Mouse (Mus musculus) intestine, embryonic 14.5 days (tissue): ENCODE data around the gene Upp1. TPM values are rescaled to one million over a fixed set of nuclear protein-coding genes. Genes with fewer than 3 reads are reported as not detected.

Experiments used
- ATAC-seq: fragments of 200-750 bp; cut with Nextera tagmentation; replicated peaks from 2 replicates; pipeline ENCODE4 v1.8.0; 2017; ENCODE audit warnings: low read depth, moderate number of reproducible peaks, moderate TSS enrichment, moderate library complexity; ENCODE audit not compliant: low FRiP score, low TSS enrichment
- DNase-seq: peaks from one replicate; pipeline ENCODE4 v3.0.0-alpha.2; 2018; ENCODE audit warnings: low spot score
- H3K27ac ChIP-seq: fragments of 300-500 bp; sonication (generic); 2 replicates; pipeline ENCODE4 v1.5.1; 2014; ENCODE audit warnings: low read depth, mild to moderate bottlenecking, control low read depth
- H3K27me3 ChIP-seq: fragments of 300-500 bp; sonication (generic); replicated peaks from 2 replicates; pipeline ENCODE4 v1.6.1; 2014; ENCODE audit warnings: low read length, control low read depth; ENCODE audit not compliant: control insufficient read depth, insufficient read depth
- H3K36me3 ChIP-seq: fragments of 300-500 bp; sonication (generic); 2 replicates; pipeline ENCODE4 v1.6.1; 2014; ENCODE audit warnings: low read length, control low read depth; ENCODE audit not compliant: control insufficient read depth, insufficient read depth
- H3K4me1 ChIP-seq: fragments of 300-500 bp; sonication (generic); replicated peaks from 2 replicates; pipeline ENCODE4 v1.6.1; 2014; ENCODE audit warnings: low read length, control low read depth, mixed read lengths; ENCODE audit not compliant: control insufficient read depth, insufficient read depth
- H3K4me2 ChIP-seq: fragments of 300-500 bp; sonication (generic); 2 replicates; pipeline ENCODE4 v1.6.1; 2014; ENCODE audit warnings: low read length
- H3K4me3 ChIP-seq: fragments of 300-500 bp; sonication (generic); 2 replicates; pipeline ENCODE4 v1.5.1; 2014; ENCODE audit warnings: low read depth, low read length, control low read depth, mixed read lengths
- H3K9ac ChIP-seq: fragments of 300-500 bp; sonication (generic); 2 replicates; pipeline ENCODE4 v1.6.1; 2014; ENCODE audit warnings: mild to moderate bottlenecking, low read length
- H3K9me3 ChIP-seq: fragments of 300-500 bp; sonication (generic); 2 replicates; pipeline ENCODE4 v1.6.1; 2016; ENCODE audit warnings: low read length, control low read depth; ENCODE audit not compliant: control insufficient read depth
- WGBS: fragments of 180-500 bp; shearing (Covaris S2); extraction: QIAGEN DNeasy Blood & Tissue Kit; methylation state at CpG from one replicate; pipeline ENCODE4 v1.1.7; 2014; 5-methylcytosine and 5-hydroxymethylcytosine counted together
- polyA plus RNA-seq: library from polyadenylated mRNA; unstranded; fragments of >200 nt; fragmentation: Nextera tagmentation; extraction: Ambion mirVana; gene quantifications from 2 replicates; pipeline ENCODE4 v1.2.1, GENCODE M21; 2014

The Upp1 gene
- polyA plus RNA-seq, 1 experiment from 2014 or later, result 6.7 TPM

GRCm38 (mm10) chr11:9119231-9120020, 1.5 kb downstream of the Upp1 start:
- ATAC-seq (no peak), DNase-seq (peak; percentile 59)
- Histone ChIP-seq H3K4me2 (peak overlapping the region; percentile 62), H3K27me3 (peaks cover 60% of the 10 kb centered on the region), H3K4me3 (peak overlapping the region; percentile 21), H3K4me1 (peaks cover 11% of the 10 kb centered on the region), H3K9me3 (no peaks in the 10 kb centered on the region), H3K9ac (no peak overlapping the region), H3K36me3 (no peaks in the 10 kb centered on the region), H3K27ac (no peak overlapping the region)
- 13% methylated on average over 22 of the region's 22 CpGs for WGBS

- Histone ChIP-seq H3K36me3 (no peaks in the 10 kb centered on the region), H3K4me2 (no peak overlapping the region), H3K4me3 (no peak overlapping the region), H3K27me3 (peaks cover 36% of the 10 kb centered on the region), H3K9ac (no peak overlapping the region), H3K4me1 (peaks cover 8% of the 10 kb centered on the region), H3K27ac (no peak overlapping the region), H3K9me3 (no peaks in the 10 kb centered on the region)
- WGBS, result 75% methylated on average over 4 of the region's 4 CpGs
- no peak for DNase-seq
- ATAC-seq, result no peak
These were observed 4.4 kb downstream of the Upp1 start for GRCm38 (mm10) chr11:9122315-9122714.

- Histone ChIP-seq H3K4me2 (no peak overlapping the region), H3K4me3 (no peak overlapping the region), H3K4me1 (no peaks in the 10 kb centered on the region), H3K27me3 (no peaks in the 10 kb centered on the region), H3K36me3 (no peaks in the 10 kb centered on the region), H3K9me3 (no peaks in the 10 kb centered on the region), H3K9ac (no peak overlapping the region), H3K27ac (no peak overlapping the region)
- no peak for DNase-seq
- no peak for ATAC-seq
- 69% methylated on average over 5 of the region's 5 CpGs for WGBS
These were observed 8.6 kb downstream of the Upp1 start for GRCm38 (mm10) chr11:9126373-9127107.

- 45% methylated on average over 2 of the region's 2 CpGs for WGBS
- ATAC-seq (no peak), DNase-seq (no peak)
- Histone ChIP-seq H3K27me3 (no peaks in the 10 kb centered on the region), H3K4me1 (no peaks in the 10 kb centered on the region), H3K4me3 (no peak overlapping the region), H3K36me3 (no peaks in the 10 kb centered on the region), H3K9me3 (no peaks in the 10 kb centered on the region), H3K4me2 (no peak overlapping the region), H3K9ac (no peak overlapping the region), H3K27ac (no peak overlapping the region)
These were observed 10.2 kb downstream of the Upp1 start for GRCm38 (mm10) chr11:9128110-9128509.

GRCm38 (mm10) chr11:9129528-9129927, 11.6 kb downstream of the Upp1 start:
- no peaks in the 10 kb centered on the region for H3K36me3 ChIP-seq
- H3K9ac ChIP-seq, result no peak overlapping the region
- H3K27me3 ChIP-seq, result no peaks in the 10 kb centered on the region
- WGBS, result 92% methylated on average over 8 of the region's 8 CpGs
- H3K4me2 ChIP-seq, result no peak overlapping the region
- H3K4me3 ChIP-seq, result no peak overlapping the region
- ATAC-seq (no peak), DNase-seq (no peak)
- no peaks in the 10 kb centered on the region for H3K9me3 ChIP-seq
- H3K27ac ChIP-seq, result no peak overlapping the region
- H3K4me1 ChIP-seq, result no peaks in the 10 kb centered on the region

GRCm38 (mm10) chr11:9131688-9132087, 13.8 kb downstream of the Upp1 start:
- H3K27ac ChIP-seq, result no peak overlapping the region
- H3K9me3 ChIP-seq, result no peaks in the 10 kb centered on the region
- no peak overlapping the region for H3K4me3 ChIP-seq
- H3K36me3 ChIP-seq, result no peaks in the 10 kb centered on the region
- ATAC-seq, result no peak
- DNase-seq, result no peak
- no peaks in the 10 kb centered on the region for H3K27me3 ChIP-seq
- no peaks in the 10 kb centered on the region for H3K4me1 ChIP-seq
- H3K4me2 ChIP-seq, result no peak overlapping the region
- WGBS, result 80% methylated on average over 7 of the region's 7 CpGs
- no peak overlapping the region for H3K9ac ChIP-seq

- no peak overlapping the region for H3K27ac ChIP-seq
- H3K4me1 ChIP-seq, result no peaks in the 10 kb centered on the region
- no peak overlapping the region for H3K4me3 ChIP-seq
- H3K9me3 ChIP-seq, result no peaks in the 10 kb centered on the region
- H3K4me2 ChIP-seq, result no peak overlapping the region
- H3K9ac ChIP-seq, result no peak overlapping the region
- H3K36me3 ChIP-seq, result no peaks in the 10 kb centered on the region
- no peak for DNase-seq
- H3K27me3 ChIP-seq, result no peaks in the 10 kb centered on the region
- WGBS, result 64% methylated on average over 11 of the region's 11 CpGs
- 0 out of 2 replicates have a peak, but pooled peaks have one; percentile 67 for ATAC-seq
These were observed 17.8 kb downstream of the Upp1 start for GRCm38 (mm10) chr11:9135589-9136246.

GRCm38 (mm10) chr11:9136471-9136870, 18.6 kb downstream of the Upp1 start:
- Histone ChIP-seq H3K9me3 (no peaks in the 10 kb centered on the region), H3K27me3 (no peaks in the 10 kb centered on the region), H3K27ac (no peak overlapping the region), H3K4me2 (no peak overlapping the region), H3K4me1 (no peaks in the 10 kb centered on the region), H3K9ac (no peak overlapping the region), H3K36me3 (no peaks in the 10 kb centered on the region), H3K4me3 (no peak overlapping the region)
- peak; percentile 93 for DNase-seq
- ATAC-seq, result peak; percentile 61; the same call in 1 of the 2 replicates
- WGBS, result 19% methylated on average over 5 of the region's 5 CpGs
